Mouse (Mus musculus) hindbrain, embryonic 14.5 days (tissue): ENCODE measurements around the gene Pex19. TPM values are rescaled to one million over a fixed set of nuclear protein-coding genes. Genes with fewer than 3 reads are reported as not detected.

ENCODE experiments used
- ATAC-seq: fragments of 200-750 bp; cut with Nextera tagmentation; 2 replicates; pipeline ENCODE4 v1.8.0; 2017; ENCODE audit warnings: moderate number of reproducible peaks, mild to moderate bottlenecking, moderate TSS enrichment, moderate library complexity; ENCODE audit not compliant: low FRiP score
- DNase-seq: peaks from one replicate; pipeline ENCODE4 v3.0.0-alpha.2; 2015; ENCODE audit warnings: low spot score
- H3K27ac ChIP-seq: fragments of 300-500 bp; sonication (generic); 2 replicates; pipeline ENCODE4 v1.5.1; 2014; ENCODE audit warnings: mild to moderate bottlenecking, moderate library complexity
- H3K27me3 ChIP-seq: fragments of 300-500 bp; sonication (generic); 2 replicates; pipeline ENCODE4 v1.6.1; 2014; ENCODE audit warnings: mild to moderate bottlenecking, low read length, mixed read lengths; ENCODE audit not compliant: control insufficient read depth, insufficient read depth
- H3K36me3 ChIP-seq: fragments of 300-500 bp; sonication (generic); replicated peaks from 2 replicates; pipeline ENCODE4 v1.6.1; 2014; ENCODE audit not compliant: control insufficient read depth, insufficient read depth
- H3K4me1 ChIP-seq: fragments of 300-500 bp; sonication (generic); replicated peaks from 2 replicates; pipeline ENCODE4 v1.6.1; 2014; ENCODE audit warnings: antibody characterized with exemption, low read length, mixed read lengths; ENCODE audit not compliant: control insufficient read depth, insufficient read depth
- H3K4me2 ChIP-seq: fragments of 300-500 bp; sonication (generic); replicated peaks from 2 replicates; pipeline ENCODE4 v1.6.1; 2014; ENCODE audit warnings: mild to moderate bottlenecking, moderate library complexity
- H3K4me3 ChIP-seq: fragments of 300-500 bp; sonication (generic); replicated peaks from 2 replicates; pipeline ENCODE4 v1.5.1; 2014; ENCODE audit warnings: mild to moderate bottlenecking, low read length
- H3K9ac ChIP-seq: fragments of 300-500 bp; sonication (generic); 2 replicates; pipeline ENCODE4 v1.6.1; 2014
- H3K9me3 ChIP-seq: fragments of 300-500 bp; sonication (generic); 2 replicates; pipeline ENCODE4 v1.6.1; 2016; ENCODE audit warnings: low read length; ENCODE audit not compliant: control insufficient read depth
- WGBS: fragments of 180-500 bp; shearing (Covaris S2); extraction: QIAGEN DNeasy Blood & Tissue Kit; methylation state at CpG from one replicate; pipeline ENCODE4 v1.1.7; 2014; 5-methylcytosine and 5-hydroxymethylcytosine counted together
- polyA plus RNA-seq: library from polyadenylated mRNA; unstranded; fragments of >200 nt; fragmentation: Nextera tagmentation; extraction: Ambion mirVana; gene quantifications from 2 replicates; pipeline ENCODE4 v1.2.1, GENCODE M21; 2014

The Pex19 gene
- polyA plus RNA-seq, 1 experiment from 2014 or later: 150 TPM

DNA sequence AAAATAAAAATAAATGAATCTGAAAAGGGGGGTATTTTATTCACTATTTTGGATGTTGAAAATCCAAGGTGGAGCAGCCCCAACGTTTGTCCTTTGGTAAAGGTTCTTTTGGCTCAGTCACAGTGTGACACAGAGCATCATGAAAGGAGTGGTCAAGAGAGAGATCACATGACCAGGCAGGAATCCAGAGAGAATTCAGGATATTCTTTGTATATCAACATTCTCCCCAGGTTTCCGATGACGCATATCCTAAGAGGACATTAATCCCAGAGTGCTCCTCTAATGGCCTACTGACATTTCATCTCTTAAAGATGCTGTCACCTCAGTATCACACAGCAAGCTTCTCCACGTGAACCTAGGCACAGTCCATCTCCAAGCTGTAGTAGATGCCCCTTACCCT is 22.9 kb upstream of the Pex19 start:
- Histone ChIP-seq H3K27me3 (no peaks in the 10 kb centered on the region), H3K27ac (no peak overlapping the region), H3K4me2 (no peak overlapping the region), H3K9me3 (no peaks in the 10 kb centered on the region), H3K9ac (no peak overlapping the region), H3K4me3 (no peak overlapping the region), H3K4me1 (no peaks in the 10 kb centered on the region; the same call in 1 of the 2 replicates), H3K36me3 (peaks cover 95% of the 10 kb centered on the region)
- DNase-seq (no peak), ATAC-seq (no peak)
- 89% methylated on average over 4 of the region's 4 CpGs for WGBS

DNA sequence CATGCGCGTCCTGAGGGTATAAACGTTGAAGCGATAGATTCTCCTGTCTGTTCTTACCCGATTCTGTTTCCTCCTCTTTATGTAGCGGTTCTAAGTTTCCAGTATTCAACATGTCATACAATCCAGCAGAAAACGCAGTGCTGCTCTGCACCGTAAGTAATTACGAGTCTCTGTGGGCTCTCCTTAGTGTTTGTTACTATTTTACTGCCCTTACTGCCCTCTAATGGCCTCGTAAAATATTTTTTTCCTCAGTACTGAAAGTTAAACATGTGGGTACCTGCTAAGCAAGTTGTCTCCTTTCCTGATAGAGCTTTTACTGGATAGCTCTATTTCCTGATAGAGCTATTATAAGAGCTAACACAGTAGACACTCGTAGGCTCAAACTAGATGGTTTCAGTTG is 21.5 kb upstream of the Pex19 start:
- no peaks in the 10 kb centered on the region for H3K27me3 ChIP-seq
- H3K27ac ChIP-seq: no peak overlapping the region
- WGBS: 81% methylated on average over 11 of the region's 11 CpGs
- ATAC-seq (no peak), DNase-seq (no peak)
- no peak overlapping the region for H3K9ac ChIP-seq
- H3K4me2 ChIP-seq: no peak overlapping the region
- H3K4me3 ChIP-seq: no peak overlapping the region
- no peaks in the 10 kb centered on the region; the same call in 1 of the 2 replicates for H3K4me1 ChIP-seq
- no peaks in the 10 kb centered on the region for H3K9me3 ChIP-seq
- peaks cover 97% of the 10 kb centered on the region for H3K36me3 ChIP-seq

DNA sequence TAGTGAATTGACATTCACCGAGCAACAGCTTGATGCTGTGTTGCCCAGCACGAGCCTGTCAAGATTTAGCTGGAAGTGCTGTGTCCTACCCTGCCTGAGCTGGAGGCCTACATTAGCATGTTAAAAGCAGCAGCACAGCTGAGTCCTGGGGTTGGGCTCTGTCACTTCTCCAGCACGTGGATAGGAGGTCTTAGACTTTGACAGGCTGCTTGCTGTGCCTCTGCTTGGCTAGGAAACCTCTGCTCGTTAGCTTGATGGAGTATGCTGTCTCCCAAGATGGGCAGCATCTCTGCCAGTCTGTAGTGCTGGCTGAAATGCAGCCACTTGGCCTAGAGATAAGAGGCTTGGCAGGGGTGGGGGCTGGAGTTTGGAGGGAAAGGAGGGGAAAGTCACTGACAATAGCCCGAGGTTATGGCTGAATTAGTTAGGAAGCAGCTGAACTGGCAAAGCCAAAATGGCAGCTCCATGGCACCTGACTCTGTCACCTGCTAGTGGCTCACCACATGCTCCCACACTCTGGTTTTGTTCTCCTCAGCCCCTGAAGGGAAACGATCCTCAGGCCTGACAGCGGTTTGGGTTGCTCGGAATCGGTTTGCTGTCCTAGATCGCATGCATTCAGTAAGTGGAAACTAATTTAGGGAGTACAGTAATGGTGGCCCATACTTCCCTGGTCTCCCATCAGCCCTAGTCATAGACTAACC is 18.6 kb upstream of the Pex19 start:
- Histone ChIP-seq H3K27ac (no peak overlapping the region), H3K9me3 (no peaks in the 10 kb centered on the region), H3K4me2 (no peak overlapping the region), H3K4me1 (no peaks in the 10 kb centered on the region; the same call in 1 of the 2 replicates), H3K4me3 (no peak overlapping the region), H3K9ac (no peak overlapping the region), H3K36me3 (peaks cover 98% of the 10 kb centered on the region), H3K27me3 (no peaks in the 10 kb centered on the region)
- ATAC-seq: peak; percentile 85
- 56% methylated on average over 10 of the region's 10 CpGs for WGBS
- DNase-seq: no peak

DNA sequence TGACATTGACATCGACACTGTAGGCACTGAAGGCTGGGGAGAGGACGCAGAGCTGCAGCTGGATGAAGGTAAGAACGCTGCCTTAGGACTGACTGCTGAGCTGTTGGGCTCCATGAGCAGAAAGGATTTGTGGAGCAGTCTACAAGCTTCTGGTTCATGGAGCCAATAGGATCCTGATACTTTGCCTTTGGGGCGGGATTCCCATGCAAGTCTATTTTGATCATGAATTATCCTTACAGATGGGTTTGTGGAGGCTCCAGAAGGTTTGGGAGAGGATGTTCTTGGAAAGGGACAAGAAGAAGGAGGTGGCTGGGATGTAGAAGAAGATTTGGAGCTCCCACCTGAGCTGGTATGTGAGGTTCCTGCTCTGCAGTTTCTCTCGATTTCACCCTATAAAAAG is 9.6 kb upstream of the Pex19 start:
- H3K4me2 ChIP-seq: no peak overlapping the region
- no peak overlapping the region for H3K9ac ChIP-seq
- no peaks in the 10 kb centered on the region for H3K4me1 ChIP-seq
- H3K4me3 ChIP-seq: no peak overlapping the region
- no peaks in the 10 kb centered on the region for H3K27me3 ChIP-seq
- peaks cover 99% of the 10 kb centered on the region for H3K36me3 ChIP-seq
- no peak for ATAC-seq
- DNase-seq: no peak
- H3K27ac ChIP-seq: no peak overlapping the region
- H3K9me3 ChIP-seq: no peaks in the 10 kb centered on the region
- WGBS: 91% methylated on average over 5 of the region's 5 CpGs

DNA sequence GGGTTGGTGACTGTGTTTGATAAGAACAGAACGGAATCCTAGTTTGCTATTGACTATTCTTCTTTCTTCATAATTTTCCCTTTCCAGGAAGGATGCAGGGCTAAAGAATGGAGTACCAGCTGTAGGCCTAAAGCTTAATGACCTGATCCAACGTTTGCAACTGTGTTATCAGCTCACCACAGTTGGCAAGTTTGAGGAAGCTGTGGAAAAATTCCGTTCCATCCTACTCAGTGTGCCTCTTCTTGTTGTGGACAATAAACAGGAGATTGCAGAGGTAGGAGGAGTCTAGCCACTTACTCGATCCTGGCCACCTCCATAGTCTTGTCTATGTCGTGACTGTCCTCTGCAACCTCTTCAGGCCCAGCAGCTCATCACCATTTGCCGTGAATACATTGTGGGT is 7.5 kb upstream of the Pex19 start:
- 93% methylated on average over 6 of the region's 6 CpGs for WGBS

DNA sequence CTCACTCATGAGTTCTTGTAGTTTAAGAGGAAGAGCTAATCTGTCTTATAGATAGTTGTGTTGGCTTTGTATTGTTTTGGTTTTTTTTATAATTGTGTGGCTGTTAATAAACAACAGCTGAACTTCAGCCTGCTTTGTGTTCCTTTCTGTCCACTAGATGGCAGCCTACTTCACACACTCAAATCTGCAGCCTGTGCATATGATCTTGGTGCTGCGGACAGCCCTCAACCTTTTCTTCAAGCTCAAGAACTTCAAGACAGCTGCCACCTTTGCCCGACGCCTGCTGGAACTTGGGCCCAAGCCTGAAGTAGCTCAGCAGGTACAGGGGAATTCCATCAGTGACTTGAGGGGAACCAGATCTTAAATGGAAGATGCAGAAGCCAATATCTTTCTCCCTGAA is 6.8 kb upstream of the Pex19 start:
- 55% methylated on average over 3 of the region's 3 CpGs for WGBS
- no peak overlapping the region for H3K27ac ChIP-seq
- DNase-seq (peak; percentile 77), ATAC-seq (peak; percentile 49; the same call in 1 of the 2 replicates)
- no peak overlapping the region for H3K9ac ChIP-seq
- H3K4me3 ChIP-seq: no peak overlapping the region
- H3K9me3 ChIP-seq: no peaks in the 10 kb centered on the region
- peaks cover 91% of the 10 kb centered on the region for H3K36me3 ChIP-seq
- H3K27me3 ChIP-seq: no peaks in the 10 kb centered on the region
- no peaks in the 10 kb centered on the region for H3K4me1 ChIP-seq
- H3K4me2 ChIP-seq: no peak overlapping the region

More for the DNA sequence above, 7.5 kb upstream of the Pex19 start:
- H3K36me3 ChIP-seq: peaks cover 94% of the 10 kb centered on the region
- DNase-seq: no peak
- no peak overlapping the region for H3K4me2 ChIP-seq
- ATAC-seq: no peak
- H3K27me3 ChIP-seq: no peaks in the 10 kb centered on the region
- no peak overlapping the region for H3K4me3 ChIP-seq
- H3K4me1 ChIP-seq: no peaks in the 10 kb centered on the region
- H3K27ac ChIP-seq: no peak overlapping the region
- H3K9me3 ChIP-seq: no peaks in the 10 kb centered on the region
- no peak overlapping the region for H3K9ac ChIP-seq

DNA sequence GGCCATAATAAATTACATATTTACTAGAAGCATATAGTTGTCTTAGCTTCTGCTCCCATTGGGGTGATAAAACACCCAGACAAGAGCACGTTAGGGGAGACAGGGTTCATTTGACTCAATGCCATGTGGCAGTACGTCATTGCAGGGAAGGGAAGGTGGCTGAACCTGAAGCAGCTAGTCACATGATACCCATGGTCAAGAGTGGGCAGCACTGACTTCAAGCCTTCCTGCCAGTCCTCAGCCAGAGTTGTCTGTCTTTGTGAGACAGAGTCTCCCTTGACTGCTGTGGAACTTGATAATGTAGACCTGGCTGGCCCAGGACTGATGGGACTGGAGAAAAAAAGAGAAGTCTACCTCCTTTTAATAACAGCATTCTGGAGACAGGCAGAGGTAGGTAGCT is 3.9 kb upstream of the Pex19 start:
- DNase-seq (no peak), ATAC-seq (no peak)
- H3K4me3 ChIP-seq: no peak overlapping the region
- peaks cover 62% of the 10 kb centered on the region for H3K36me3 ChIP-seq
- H3K27me3 ChIP-seq: no peaks in the 10 kb centered on the region
- no peak overlapping the region for H3K27ac ChIP-seq
- no peak overlapping the region for H3K9ac ChIP-seq
- no peak overlapping the region for H3K4me2 ChIP-seq
- peaks cover 6% of the 10 kb centered on the region for H3K4me1 ChIP-seq
- 84% methylated on average over 2 of the region's 2 CpGs for WGBS
- no peaks in the 10 kb centered on the region for H3K9me3 ChIP-seq

DNA sequence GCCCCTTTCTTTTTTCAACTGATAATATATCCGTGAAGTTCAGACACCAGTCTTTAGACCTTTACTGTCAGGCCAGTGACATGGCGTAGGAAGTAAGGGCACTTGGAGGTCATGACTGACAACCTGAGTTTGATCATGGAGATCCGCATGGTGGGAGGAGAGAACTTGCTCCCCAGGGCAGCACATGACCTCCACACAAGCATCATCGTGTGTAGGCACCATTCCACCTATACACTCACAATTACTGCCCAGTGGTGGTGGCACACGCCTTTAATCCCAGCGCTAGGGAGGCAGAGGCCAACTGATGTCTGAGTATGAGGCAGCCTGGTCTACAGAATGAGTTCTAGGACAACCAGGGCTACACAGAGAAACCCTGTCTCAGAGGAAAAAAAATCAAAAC is 2.0 kb upstream of the Pex19 start:
- peaks cover 54% of the 10 kb centered on the region for H3K36me3 ChIP-seq

DNA sequence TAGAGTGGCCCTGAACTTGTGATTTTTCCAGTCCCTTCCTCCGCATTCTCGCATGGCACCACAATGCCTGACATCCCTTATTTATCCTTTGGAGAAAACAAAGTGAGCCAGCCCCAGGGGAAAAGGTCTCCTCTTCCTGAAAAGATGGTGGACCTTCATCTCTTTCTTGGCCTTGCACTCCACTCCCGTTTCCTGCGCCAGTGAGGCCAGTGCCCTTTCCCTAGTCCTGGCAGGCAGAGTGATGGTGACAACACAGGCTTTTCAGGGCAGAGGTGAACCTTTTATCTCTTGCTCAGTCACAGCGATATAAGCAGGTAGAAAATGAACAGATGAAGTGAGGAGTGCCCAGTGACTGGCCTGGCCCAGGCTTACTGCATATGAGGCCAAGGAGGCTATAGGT is 932 bp downstream of the Pex19 start:
- H3K36me3 ChIP-seq: peaks cover 55% of the 10 kb centered on the region
- WGBS: 47% methylated on average over 5 of the region's 5 CpGs
- H3K4me1 ChIP-seq: peaks cover 8% of the 10 kb centered on the region
- DNase-seq: no peak
- H3K27ac ChIP-seq: no peak overlapping the region
- no peaks in the 10 kb centered on the region for H3K27me3 ChIP-seq
- peak overlapping the region; percentile 77 for H3K4me3 ChIP-seq
- peak overlapping the region; percentile 76 for H3K4me2 ChIP-seq
- H3K9ac ChIP-seq: peak overlapping the region; percentile 80
- no peaks in the 10 kb centered on the region for H3K9me3 ChIP-seq
- ATAC-seq: no peak

More for the DNA sequence above, 2.0 kb upstream of the Pex19 start:
- Histone ChIP-seq H3K4me2 (no peak overlapping the region), H3K9me3 (no peaks in the 10 kb centered on the region), H3K9ac (no peak overlapping the region), H3K27me3 (no peaks in the 10 kb centered on the region), H3K4me3 (no peak overlapping the region), H3K4me1 (peaks cover 8% of the 10 kb centered on the region), H3K27ac (no peak overlapping the region)
- DNase-seq (no peak), ATAC-seq (no peak)
- WGBS: 81% methylated on average over 6 of the region's 6 CpGs

DNA sequence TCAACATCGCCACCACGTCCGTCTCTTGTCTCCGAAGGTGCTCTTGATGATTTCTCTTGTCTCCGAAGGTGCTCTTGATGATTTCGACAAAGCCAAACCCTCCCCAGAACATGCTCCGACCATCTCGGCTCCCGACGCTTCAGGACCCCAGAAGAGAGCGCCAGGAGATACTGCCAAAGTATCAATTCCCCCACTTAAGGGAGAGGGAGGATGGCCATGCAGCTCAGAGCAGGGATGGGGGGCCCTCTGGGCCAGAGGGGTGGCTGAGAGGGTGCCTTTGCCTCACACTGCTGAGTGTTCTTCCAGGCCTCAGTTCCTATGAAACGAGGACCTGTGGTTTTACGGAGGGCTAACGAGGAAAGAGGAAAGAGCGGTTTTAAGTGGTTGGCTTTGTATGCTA is 2.0 kb downstream of the Pex19 start:
- Histone ChIP-seq H3K36me3 (peaks cover 53% of the 10 kb centered on the region), H3K9ac (no peak overlapping the region)
- 95% methylated on average over 15 of the region's 15 CpGs for WGBS

More for the DNA sequence above, 2.0 kb downstream of the Pex19 start:
- ATAC-seq (no peak), DNase-seq (no peak)
- H3K27me3 ChIP-seq: no peaks in the 10 kb centered on the region
- H3K4me3 ChIP-seq: no peak overlapping the region
- H3K4me2 ChIP-seq: no peak overlapping the region
- no peak overlapping the region for H3K27ac ChIP-seq
- no peaks in the 10 kb centered on the region for H3K9me3 ChIP-seq
- H3K4me1 ChIP-seq: peaks cover 8% of the 10 kb centered on the region
